Mouse (Mus musculus): ENCODE results near the gene Prb1.
"Not testable (repeated sequence)": the region's sequence is repeated elsewhere in the genome, so short reads cannot be mapped to it uniquely, and the experiment has no call there.

Gene Prb1

GRCm38 (mm10) chr6:132210421-132210820 is at the start of gene Prb1:
TSS of gene Prb1 (minus strand) at chr6:132210521.
- not testable (repeated sequence) for DNase-seq (ENCODE audit: low spot score)
